Mouse (Mus musculus) layer of hippocampus, postnatal 25 days (tissue): ENCODE data around the gene Otud3. TPM values are rescaled to one million over a fixed set of nuclear protein-coding genes. Genes with fewer than 3 reads are reported as not detected.
A peak's percentile ranks its signal among the peaks of the same experiment; 100 is the strongest.

Experiments used
- DNase-seq, 2 experiments: peaks; one replicate each; pipeline ENCODE4 v3.0.0; 2022; ENCODE audit warnings: mixed read lengths in 2 of 2, low spot score in 1 of 2; ENCODE audit errors: extremely low spot score in 1 of 2
- total RNA-seq, 2 experiments: library from RNA; stranded (reverse); gene quantifications; 2 replicates each; pipeline ENCODE4 v1.2.3; 2021

Gene Otud3
- total RNA-seq, 2 experiments from 2014 or later: 9.3 to 13.2 TPM

GRCm38 (mm10) chr4:138856491-138856890, 57.3 kb downstream of the Otud3 start:
- peak in 1 of 2 experiments; percentile 59 for DNase-seq

GRCm38 (mm10) chr4:138855092-138855632, 58.6 kb downstream of the Otud3 start:
- no peak for DNase-seq

GRCm38 (mm10) chr4:138852961-138853360, 60.8 kb downstream of the Otud3 start:
- no peak for DNase-seq

GRCm38 (mm10) chr4:138851463-138851862, 62.3 kb downstream of the Otud3 start:
- peak; percentile 76 to 82 for DNase-seq

Other genes with a start within 250 kb of the Otud3 start
- gene Pla2g2c, start 189.2 kb downstream of the Otud3 start, total RNA-seq: under 1 TPM in 1 of 2 experiments, not detected in 1; 0.21 TPM
- gene Ubxn10, start 176.8 kb downstream of the Otud3 start, total RNA-seq: 1 to 10 TPM; 1.3 to 1.6 TPM
- 1 to 10 TPM; 1.5 to 1.6 TPM for gene Pla2g2f, start 156.3 kb downstream of the Otud3 start, total RNA-seq
- under 1 TPM; 0.28 to 0.54 TPM for gene Pla2g2d, start 138.2 kb downstream of the Otud3 start, total RNA-seq
- 1 to 10 TPM in 1 of 2 experiments, under 1 TPM in 1; 0.76 to 1.1 TPM for gene Pla2g5, start 50.5 kb downstream of the Otud3 start, total RNA-seq
- not detected for gene Gm13030, start 40.0 kb downstream of the Otud3 start, total RNA-seq
- not detected for gene Pla2g2e, start 36.0 kb downstream of the Otud3 start, total RNA-seq
- gene Rnf186, start 53.2 kb upstream of the Otud3 start, total RNA-seq: not detected
- gene Tmco4, start 58.9 kb upstream of the Otud3 start, total RNA-seq: 1 to 10 TPM; 2.8 to 3.5 TPM
- gene Htr6, start 161.6 kb upstream of the Otud3 start, total RNA-seq: 1 to 10 TPM; 7.2 to 7.5 TPM
- gene Nbl1, start 179.0 kb upstream of the Otud3 start, total RNA-seq: 10 to 100 TPM; 75.6 to 90.6 TPM
- 100 to 1,000 TPM; 186 to 223 TPM for gene Minos1, start 217.2 kb upstream of the Otud3 start, total RNA-seq